Mouse (Mus musculus) brain, embryonic 14.5 days (tissue): ENCODE results near the gene Fam71e2. TPM values are rescaled to one million over a fixed set of nuclear protein-coding genes. Genes with fewer than 3 reads are reported as not detected.

Source experiments
- DNase-seq: peaks from one replicate; pipeline ENCODE4 v3.0.0-alpha.2; 2011; ENCODE audit warnings: low read depth
- CTCF ChIP-seq: fragments of 200-500 bp; IDR thresholded peaks from 2 replicates; pipeline ENCODE4 v1.5.1; 2012; ENCODE audit warnings: inconsistent platforms, mild to moderate bottlenecking, moderate library complexity, borderline replicate concordance; ENCODE audit not compliant: insufficient read depth, insufficient read length; ENCODE audit errors: extremely low read depth
- POLR2A ChIP-seq: fragments of 200-500 bp; IDR thresholded peaks from 2 replicates; pipeline ENCODE4 v1.6.1; 2012; ENCODE audit warnings: mild to moderate bottlenecking, inconsistent platforms, borderline replicate concordance; ENCODE audit not compliant: poor library complexity, insufficient read depth, insufficient read length, severe bottlenecking; ENCODE audit errors: extremely low read depth
- polyA plus RNA-seq: library from polyadenylated mRNA; depleted of rRNA; stranded (reverse); fragments of >200 nt; gene quantifications from 2 replicates; pipeline ENCODE4 v1.2.3, GENCODE M21; 2012

The Fam71e2 gene
- polyA plus RNA-seq, 1 experiment: not detected

DNA sequence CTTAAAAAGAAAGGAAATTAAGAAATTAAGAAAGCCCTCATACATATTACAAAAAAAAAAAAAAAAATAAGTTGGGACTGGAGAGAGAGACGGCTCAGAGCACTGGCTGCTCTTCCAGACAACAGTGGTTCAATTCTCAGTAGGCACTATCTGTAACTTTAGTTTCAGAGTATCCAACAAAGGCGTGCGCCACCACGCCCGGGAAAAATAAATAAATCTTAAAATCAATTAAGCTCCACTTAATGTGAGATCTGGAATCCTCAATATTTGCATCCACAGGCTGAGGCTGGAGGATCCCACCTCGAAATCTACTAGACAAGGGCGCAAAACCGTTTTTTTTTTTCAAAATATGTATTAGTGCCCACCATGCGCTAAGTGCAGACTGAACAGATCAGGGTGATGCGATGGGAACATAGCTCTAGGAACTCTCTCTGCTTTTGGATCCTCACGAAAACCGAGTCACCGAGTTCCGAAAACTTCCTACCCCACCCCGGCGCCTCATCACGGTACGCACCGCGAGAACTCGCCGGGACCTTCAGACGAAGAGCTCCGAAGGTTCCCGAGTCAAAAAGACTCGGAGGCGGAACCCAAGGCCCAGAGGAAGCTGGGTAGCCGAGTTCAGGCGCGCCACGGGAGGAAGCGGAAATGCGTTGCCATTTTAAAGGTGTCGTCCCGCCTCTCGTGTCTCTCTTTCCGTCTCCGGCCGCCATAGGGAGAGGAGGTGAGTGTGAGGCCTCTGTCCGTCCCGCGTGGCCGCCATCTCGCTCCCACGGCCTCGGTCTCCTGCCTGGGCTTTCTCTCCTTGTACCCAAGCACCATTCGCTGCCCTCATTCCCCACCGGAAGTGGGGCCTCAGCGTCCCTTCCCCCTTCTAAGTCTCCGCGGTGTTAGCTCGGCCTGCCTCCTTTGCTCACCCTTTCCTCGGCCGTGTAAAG lies 21.4 kb upstream of the Fam71e2 start, which contains the start of gene Rpl28:
TSS of gene Rpl28 (plus strand) at position 597 of the 935 bp plus-strand sequence.
- TF ChIP-seq CTCF: no peak
- peak; percentile 81; the same call in 1 of the 2 replicates for TF ChIP-seq POLR2A
- peak; percentile 99 for DNase-seq

DNA sequence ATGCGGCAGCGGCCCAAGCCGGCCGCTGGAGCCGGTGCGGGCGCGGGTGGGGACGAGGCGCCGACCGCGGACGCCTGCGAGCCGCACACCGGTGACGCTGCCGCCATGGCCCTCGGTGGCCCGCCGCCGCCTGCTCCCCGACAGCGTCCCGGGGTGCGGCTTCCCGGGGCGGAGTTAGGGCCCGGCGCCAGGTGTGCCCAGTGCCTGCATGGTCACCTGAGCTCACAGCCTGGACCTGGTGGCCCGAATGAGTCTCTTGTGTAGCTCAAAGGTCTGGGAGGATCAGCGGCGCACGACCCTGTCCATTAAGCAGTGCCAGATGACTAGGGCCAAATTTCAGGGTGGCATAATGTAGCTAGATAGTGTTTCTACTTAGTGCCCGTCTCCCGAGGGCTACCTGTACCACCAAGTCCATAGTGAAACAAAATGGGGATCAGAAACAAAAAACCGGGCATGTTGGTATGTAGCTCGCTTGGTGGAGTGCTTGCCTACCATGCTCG lies 18.4 kb upstream of the Fam71e2 start, which contains the start of gene Tmem238:
TSS of gene Tmem238 (minus strand) at position 221 of the 500 bp plus-strand sequence.
- TF ChIP-seq CTCF: no peak
- TF ChIP-seq POLR2A: 0 out of 2 replicates have a peak, but pooled peaks have one; percentile 19
- DNase-seq: peak; percentile 10

DNA sequence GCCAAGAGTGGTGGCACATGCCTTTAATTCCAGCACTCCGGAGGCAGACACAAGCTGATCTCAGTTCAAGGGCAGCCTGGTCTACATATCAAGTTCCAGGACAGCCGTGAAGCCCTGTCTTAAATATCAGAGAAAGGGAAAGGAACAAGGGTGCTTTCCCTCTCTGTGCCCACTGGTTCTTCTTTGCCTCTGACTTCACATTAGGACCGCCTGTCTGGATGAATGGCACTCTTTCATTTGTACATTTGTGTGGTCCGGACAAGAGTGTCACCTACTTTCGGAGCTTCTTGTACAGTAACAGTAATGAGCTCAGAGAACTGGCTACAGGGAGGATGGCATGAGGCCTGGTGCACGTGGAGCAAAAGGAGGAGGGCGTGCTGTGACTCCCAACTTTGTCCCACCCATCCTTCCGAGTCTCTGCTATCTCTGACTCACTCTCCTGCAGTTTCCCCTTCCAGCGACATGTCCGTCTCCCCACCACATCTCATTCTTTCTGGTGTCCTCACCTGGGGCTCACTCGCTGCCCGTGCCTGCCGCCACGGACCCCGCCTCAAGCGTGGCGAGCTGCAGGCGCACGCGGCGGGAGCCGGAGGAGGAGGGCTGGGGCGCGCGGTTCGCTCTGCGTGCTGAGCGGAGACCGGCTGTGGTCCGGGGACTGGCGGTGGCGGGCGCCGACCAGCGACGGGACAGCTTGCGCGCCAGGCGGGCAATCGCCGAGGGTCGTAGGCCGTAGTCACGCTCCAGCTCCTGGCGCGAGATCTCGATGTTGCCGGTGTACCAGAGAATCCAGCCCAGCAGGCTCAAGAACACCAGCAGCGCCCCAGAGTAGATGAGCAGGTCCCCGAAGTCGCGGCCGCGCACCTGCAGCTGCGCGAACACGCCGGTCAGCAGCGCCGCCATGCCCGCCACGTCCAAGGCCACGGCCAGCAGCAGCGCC lies 17.7 kb upstream of the Fam71e2 start:
- TF ChIP-seq CTCF (peak; percentile 11; the same call in 1 of the 2 replicates), POLR2A (0 out of 2 replicates have a peak, but pooled peaks have one; percentile 25)
- DNase-seq: peak; percentile 77

DNA sequence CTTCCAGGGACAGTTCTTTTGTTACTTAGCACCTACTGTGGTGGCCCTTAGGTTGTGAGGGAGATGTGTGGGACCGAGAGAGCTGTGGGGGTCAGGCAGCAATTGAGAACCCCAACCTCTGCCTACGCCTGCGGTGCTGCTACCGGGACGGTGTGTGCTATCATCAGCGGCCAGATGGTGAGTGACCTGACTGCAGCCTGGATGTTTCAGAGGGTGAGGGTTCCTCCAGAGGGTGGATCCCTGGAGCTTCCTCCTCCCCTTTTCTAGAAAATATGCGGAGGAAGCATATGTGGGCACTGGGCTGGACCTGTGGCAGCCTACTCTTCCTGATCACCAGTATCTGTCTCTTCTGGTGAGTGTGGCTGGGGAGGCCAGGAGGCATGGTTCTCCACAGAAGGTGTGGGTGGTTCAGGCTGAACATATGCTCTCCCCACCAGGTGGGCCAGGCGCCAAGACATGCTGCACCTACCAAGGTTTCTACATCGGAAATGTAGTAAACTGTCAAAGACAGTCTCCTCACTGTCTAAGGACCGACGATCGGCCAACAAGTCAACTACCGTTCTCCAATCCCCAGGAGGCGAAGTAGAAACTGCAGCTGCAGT lies 12.7 kb upstream of the Fam71e2 start:
- no peak for DNase-seq
- TF ChIP-seq CTCF: no peak
- TF ChIP-seq POLR2A: no peak

DNA sequence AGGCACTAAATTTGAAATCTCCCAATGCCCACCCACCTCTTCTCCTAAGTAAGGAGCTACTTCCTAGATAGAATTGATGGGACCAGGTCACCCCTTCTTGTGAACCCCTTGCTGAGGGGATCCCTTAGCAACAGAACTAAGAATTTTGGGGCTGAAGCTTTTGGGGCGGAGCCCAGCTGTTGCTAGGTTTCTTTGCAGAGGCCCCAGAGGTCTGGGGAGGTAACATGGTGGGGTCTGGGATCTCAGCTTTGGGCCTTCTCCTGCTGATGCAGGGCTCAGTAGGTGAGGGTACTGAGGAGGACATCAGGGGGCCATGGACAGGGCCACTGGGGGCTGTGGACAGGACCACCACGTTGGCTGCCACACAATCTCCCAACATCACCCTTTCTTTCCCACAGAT lies 11.7 kb upstream of the Fam71e2 start, which contains the start of the genes Il11 and Tmem190:
TSS of gene Il11 (minus strand) at position 101 of the 400 bp plus-strand sequence.
TSS of gene Tmem190 (plus strand) at position 179 of the 400 bp plus-strand sequence.
- TF ChIP-seq CTCF (no peak), POLR2A (no peak)
- no peak for DNase-seq

DNA sequence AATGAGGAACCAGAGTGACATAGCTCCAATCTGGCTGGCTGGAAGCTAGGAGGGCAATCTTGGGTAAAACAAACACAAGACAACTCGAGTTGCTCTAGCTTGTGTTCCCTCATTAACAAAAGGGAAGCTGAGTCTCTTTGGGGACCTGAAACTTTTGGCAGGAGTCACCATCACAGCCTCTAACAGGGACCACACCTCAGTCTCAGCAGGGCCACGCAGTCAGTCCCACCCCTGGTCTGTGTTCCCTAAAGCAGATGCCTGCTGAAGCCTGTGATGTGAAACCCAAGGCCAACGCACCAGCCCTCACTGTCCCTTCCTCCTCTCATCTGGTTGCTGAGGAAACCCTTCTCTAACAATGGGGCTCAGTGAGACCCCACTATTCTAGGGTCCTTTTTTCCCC lies 11.0 kb upstream of the Fam71e2 start:
- TF ChIP-seq POLR2A: no peak
- no peak for TF ChIP-seq CTCF
- no peak for DNase-seq

DNA sequence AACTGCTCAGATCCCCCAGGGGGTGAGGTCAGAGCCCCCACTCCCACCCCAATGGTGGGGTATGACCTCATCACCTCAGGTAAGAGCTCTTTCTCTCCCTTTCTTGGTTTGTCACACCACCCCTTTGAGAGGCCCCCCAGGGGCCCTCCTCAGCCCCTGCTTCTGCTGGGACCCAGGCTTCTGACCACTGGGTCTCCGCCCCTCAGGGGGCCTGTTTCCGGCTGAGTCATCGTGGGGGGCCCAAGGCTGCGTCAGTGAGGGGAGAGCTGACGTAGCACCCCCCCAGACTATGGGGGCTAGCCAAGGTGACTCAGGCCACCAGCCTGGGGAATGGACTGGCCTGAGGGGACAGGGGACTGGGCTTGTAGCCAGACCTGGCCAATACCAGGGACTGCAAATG lies 8.8 kb upstream of the Fam71e2 start:
- TF ChIP-seq POLR2A: no peak
- no peak for TF ChIP-seq CTCF
- DNase-seq: no peak

DNA sequence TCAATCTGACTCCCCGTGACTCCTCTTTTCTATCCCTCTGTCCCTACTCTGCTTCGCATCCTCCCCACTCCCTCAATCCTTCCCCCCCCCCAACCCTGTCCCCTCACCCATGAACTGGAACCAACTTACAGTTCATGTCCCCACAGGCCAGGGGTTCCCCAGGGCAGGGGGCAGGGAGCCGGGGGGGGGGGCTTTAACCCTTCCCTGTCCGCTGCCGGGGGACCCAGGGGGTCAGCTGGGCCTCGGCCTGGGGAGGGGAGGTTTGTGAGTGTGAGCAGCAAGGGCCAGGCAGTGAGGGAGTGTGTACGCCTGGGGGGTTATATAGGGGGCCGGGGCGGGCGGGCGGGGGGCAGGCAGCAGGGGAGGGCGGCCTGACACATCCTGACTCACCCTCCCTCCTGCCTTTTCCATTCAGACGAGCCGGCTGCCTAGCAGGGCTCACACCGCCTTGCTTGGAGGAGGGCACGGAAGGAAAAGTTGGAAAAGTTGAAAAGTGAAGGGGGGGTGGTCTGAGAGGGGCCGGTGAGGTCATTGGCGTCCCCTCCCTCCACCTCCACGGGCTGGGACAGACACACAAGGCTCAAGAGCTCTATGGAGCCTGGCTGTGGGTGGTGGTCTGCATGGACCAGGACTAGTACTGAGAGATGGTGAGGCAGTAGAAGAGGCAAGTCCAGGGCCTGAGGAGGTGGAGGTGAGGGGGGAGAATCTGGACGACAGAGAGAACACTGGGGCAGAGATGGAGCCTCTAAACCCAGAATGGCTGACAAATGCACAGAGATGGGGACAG lies 6.9 kb upstream of the Fam71e2 start:
- no peak for DNase-seq
- no peak for TF ChIP-seq POLR2A

DNA sequence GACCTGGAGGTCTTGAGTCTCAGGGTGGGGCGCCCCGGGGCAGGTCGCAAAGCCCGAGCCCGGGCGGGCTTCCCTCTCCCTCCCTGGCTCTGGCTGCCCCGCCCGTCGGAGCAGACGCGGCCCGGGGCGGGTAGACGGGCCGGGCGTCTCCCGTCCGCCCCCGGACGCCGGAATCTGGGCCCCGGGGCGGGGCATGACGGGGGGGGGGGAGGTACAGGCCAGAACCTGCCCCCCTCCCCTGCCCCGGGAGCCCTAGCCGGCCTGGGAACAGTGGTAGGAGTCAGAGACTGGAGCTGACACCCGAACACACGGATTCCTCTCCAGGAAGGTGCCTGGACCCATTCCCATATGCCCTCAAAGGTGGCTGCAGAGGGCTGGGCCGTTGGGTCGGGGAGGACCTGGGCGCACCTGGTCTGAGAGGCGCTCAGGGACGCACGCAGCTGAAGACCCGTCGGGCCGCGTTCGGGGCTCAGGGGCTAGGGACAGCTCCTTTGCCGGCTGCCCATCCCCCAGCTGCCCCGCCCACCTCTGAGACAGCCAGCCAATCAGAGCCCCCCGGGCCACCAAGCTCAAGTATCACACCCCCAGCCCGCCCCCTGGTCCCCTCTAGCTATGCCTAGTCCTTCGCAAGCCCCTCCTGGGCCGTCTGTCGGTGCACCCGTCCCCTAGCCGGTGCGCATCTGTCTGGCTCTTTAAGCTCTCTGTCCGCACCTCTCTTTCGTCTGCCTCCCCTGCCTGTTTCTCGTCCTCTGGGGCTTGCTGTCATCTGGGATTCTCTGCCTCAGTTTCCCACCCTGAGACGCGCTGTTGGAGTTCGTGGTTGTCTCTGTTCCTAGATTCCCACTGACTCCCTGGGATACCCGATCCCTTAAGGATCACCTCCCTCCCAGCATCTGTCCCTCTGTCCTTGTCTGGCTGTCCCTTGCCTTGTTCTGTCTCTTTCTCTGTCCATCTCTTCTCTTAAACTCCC lies 6.0 kb upstream of the Fam71e2 start:
- TF ChIP-seq CTCF: no peak
- TF ChIP-seq POLR2A: no peak
- DNase-seq: peak; percentile 82
